Mouse (Mus musculus) kidney, adult 8-10 months (tissue): ENCODE results near the gene Syvn1.
"Not testable (repeated sequence)": the region's sequence is repeated elsewhere in the genome, so short reads cannot be mapped to it uniquely, and the experiment has no call there.

Experiments
- DNase-seq, 2 experiments: peaks; one replicate each; pipeline ENCODE4 v3.0.0; 2022

The Syvn1 gene

DNA sequence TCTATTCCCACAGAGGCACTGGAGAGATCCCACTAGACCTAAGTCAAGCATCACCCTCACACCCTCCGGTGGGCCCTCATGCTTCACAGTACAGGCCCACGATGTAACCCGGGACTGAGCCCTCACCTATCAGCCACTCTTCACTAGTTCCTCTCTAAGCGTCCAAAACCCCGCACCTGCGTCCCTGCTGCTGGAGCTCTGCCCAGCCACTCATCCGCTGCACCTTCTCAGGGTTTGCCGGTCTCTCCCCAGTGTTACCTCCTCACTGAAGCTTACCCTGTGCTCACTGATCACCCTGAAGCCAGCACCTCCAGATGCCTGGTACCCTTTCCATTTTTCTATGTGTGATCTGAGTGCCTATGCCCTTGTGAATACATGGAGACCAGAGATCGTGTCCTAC lies 4.1 kb upstream of the Syvn1 start:
- no peak for DNase-seq

DNA sequence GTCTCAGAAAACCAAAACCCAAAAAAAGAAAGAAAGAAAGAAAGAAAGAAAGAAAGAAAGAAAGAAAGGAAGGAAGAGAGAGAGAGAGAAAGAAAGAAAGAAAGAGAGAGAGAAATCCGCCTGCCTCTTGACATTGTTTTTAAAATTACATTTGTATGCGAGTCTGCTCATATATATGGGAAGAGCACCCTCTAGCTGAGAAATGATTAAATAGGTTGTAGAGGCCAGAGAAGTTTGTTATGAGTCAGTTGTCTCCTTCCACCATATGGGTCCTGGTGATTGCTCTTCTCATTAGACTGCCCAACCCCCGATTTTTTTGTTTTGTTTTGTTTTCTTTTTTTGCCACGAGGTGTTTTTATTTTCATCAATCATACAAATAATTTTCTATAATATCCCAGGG lies 2.3 kb upstream of the Syvn1 start:
- not testable (repeated sequence) for DNase-seq

DNA sequence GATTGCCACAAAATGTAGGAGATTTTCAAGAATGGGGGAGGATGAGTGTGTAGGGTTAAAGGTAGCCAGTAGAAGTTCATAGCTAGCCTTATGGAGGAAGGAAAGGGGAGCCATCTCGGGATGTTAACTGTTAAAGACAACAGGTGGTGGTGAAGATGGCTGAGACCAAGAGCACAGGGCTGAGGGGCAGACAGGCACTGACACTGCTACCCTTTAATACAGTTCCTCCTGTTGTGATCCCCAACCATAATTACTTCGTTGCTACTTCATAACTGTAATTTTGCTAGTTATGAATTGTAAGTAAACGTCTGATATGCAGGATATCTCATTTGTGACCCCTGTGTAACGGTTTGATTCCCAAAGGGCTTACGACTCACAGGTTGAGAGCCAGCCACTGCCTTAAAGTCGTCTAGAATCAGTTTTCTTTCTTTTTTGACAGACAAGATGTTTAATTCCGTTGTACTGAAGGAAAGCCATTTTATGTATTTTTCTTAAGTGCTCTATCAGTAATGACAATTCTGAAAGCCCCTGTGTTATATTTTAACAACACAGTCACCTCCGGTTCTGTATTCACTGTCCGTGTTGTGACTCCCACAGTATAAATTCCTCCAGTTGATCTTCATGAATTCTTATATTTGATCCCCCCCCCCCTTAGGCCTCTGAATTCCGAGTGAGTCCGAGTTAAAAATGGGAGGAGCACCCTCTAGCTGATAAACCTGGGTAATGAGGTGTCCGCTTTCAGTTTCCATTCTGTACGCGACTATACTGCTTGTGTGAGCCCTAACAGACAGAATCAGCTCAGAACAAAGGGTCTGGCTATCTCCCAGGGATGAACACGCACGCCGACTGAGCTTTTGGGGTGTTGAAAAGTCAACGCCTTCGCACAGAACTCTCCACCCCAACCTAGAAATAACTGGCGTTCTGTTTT lies 746 bp upstream of the Syvn1 start:
- DNase-seq, result peak in 1 of 2 experiments; percentile 40

DNA sequence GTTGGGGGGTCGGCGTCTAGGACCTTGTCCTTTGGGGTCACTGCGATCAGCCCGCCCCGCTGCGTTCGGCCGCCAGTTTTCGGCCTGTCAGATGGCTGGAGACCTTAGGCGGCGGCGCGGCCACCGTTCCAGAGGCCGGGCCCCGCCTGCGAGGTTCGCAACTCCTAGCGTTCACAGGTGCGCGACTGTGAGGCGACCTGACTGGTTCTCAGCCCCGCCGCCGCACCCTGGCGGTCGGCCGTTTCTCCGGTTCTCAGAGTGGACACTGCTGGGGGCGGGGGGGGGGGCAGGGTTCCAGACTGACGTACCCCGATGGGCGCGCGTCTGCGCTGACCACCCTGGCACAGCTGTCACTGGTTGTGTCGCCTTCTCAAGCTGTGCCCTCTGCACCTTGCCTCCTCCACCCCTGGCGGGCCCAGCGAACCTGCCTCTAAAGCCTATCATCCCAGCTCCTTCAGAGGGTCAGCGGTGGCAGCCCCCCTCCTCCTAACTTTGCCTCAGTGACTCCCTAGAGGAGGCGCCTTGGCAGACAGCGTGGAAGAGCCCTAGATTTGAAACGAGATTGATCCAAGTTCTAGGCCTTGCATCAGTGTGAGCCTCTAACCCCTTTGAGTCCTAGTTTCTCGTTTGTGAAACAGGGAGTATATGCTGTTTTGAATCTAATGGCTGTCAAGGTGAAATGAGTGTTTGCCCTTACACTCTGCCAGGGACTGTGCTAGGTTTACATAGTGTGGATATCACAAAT lies 950 bp downstream of the Syvn1 start:
- no peak for DNase-seq

DNA sequence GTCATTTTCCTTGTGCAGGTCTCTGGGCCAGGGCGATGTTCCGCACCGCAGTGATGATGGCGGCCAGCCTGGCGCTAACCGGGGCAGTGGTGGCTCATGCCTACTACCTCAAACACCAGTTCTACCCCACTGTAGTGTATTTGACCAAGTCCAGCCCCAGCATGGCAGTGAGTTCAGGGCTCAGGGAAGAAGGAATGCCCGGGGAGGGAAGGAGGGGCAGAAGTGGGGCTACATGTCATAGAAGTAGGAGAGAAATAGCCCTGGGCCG lies 1.5 kb downstream of the Syvn1 start:
- no peak for DNase-seq

DNA sequence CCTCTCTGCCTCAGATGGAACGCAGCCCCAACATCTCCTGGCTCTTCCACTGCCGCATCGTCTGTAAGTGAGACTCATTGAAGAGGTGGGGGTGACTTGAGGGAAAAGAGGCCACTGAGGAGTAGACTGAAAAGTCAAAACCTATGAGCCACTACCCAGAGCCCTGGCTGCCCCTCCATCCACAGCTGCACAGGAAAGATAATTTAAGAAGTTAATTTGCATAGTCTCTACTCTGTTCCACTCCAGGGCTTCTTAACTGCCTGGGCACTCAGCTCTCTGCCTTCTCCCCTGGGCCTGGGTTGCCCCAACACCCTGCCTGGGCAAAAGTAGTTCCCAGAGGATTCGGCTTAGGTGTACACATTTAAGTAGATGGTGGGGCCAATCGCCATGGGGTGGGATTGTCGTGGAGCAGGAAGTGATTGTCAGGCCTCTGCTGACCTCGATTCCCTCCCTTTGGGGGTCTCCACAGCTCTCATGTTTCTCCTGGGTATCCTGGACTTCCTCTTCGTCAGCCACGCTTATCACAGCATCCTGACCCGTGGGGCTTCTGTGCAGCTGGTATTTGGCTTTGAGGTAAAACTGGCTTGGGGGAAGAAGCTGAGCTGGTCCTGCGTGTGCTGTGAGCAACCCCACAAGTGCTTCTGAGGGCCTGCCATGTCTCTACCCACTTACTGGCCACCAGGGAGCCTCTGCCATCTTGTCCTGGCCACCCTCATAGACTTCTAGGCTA lies 2.5 kb downstream of the Syvn1 start:
- DNase-seq, result no peak

DNA sequence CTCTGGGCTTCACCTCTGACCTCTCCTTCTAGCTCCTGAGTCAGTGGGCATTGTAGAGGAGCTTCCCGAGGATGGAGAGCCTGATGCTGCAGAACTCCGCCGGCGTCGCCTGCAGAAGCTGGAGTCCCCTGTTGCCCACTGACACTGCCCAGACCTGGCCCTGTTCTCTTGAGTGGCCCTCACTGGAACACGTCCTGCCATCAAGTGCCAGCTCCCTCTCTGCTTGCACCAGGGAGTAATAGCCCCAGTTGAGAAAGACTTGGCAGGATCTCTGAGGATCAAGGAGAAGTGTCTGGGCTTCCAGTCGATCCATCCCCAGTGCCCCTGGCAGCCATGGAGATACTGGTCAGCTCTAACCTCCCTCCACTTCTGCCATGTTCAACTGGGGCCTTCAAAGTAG lies 6.1 kb downstream of the Syvn1 start:
- no peak for DNase-seq

DNA sequence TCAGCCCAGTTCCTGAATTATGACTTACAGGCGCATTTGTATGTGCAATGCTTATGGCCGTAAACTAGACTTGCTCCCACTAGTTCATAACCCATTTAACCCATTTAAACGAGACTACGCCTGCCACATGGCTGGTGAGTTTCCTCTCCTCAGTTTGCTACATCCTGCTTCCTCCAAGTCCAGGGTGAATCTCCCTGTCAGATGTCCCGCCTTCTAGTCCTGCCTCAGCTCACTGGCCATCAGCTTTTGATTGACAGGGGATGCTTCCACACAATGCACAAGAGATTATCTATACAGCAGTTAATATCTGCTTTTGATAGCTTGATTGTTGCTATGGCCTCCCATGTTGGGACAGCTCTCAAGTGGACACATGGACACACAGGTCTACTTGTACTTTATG lies 7.9 kb downstream of the Syvn1 start:
- DNase-seq, result peak in 1 of 2 experiments; percentile 3

DNA sequence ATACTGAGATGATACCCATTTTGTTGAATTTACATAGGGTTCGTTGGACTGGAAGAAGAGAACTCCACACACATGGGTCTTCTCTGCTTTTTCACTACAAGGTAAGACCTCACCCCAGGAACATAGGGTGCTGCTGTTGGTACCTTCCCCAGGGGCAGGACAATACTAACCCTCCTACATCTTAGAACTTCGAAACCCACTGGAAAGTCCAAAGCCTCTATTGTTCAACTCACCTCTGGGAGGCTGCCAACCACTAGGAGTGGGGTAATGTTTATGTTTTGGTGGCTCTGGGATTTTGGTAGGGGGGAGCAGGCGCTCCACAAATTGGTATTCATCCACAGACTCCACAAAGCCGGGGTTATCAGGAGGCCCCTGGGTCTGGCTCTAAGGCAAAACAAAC lies 10.3 kb downstream of the Syvn1 start:
- DNase-seq, result no peak

DNA sequence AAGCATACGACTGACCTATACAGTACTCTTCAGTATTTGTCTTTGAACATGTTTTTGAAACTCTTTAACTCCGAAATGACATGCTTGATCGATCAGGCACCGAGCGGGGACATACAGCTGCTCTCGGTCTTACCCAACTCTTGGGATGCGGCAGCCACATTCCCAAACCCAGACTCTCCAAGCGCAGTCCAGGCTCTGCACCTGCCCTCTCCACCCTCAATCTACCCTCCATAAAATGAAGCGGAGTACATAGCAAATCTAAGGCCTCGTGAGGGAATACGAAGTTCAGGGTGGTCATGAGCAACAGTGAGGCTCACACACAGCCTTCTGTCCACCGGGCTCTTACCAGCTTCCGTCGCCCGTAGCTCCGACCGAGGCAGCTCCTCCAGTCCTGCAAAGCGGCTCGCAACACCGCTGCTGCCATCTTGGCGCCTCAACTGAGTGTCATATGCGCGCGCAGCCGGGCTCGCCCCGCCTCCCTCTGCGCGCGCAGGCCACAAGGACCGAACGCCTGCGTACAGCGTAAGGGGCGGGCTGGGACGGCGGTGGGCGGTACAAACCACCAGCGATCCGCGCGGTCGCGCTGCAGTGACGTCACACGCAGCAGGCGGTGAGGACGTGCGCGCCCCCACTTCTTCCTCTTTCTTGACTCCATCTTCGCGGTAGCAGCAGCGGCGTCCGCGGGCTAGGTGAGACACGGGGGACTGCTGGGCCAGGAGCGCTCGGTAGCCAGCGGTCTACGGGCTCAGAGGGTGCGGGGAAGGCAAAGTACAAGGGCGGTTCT lies 11.1 kb downstream of the Syvn1 start, which contains the start of the genes Mrpl49 and Fau:
Gene Mrpl49 (minus strand): TSS at position 473 of the 784 bp plus-strand sequence.
Gene Fau (plus strand): TSS at position 532 of the 784 bp plus-strand sequence.
- DNase-seq, result peak; percentile 98 to 99

DNA sequence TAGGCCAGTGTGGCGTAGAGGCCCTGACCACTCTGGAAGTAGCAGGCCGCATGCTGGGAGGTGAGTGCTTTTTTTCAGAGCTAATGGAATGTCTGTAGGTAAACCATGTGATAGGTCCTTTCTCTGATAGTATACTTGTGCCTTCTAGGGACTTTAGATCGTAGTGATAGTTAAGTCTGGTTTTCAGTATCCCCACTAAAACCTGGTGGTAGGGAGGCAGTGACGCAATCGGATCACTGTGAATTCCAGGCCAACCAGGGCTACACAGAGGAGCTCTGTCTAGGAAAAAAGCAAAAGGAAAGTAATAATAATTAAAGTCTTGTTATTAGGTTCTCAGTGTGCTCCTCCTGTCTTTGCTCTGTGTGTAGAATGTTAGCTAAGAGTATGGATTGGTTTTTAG lies 12.1 kb downstream of the Syvn1 start:
- no peak for DNase-seq

DNA sequence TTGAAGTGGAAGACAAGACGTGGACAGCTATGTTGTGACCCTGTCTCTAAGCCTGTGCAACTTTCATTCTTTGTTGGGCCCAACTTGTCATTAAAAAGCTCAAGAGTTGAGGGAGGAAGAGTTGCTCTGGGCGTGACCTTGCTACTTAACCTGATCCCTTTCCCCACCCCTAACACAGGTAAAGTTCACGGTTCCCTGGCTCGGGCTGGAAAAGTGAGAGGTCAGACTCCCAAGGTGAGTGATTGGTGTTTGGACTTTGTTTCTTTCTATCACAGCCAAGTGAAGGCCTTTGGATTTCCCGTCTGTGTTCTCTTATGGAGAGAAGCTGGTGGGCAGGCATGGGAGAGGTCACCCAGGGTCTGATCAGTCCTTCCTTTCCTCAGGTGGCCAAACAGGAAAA lies 12.6 kb downstream of the Syvn1 start:
- DNase-seq, result no peak

DNA sequence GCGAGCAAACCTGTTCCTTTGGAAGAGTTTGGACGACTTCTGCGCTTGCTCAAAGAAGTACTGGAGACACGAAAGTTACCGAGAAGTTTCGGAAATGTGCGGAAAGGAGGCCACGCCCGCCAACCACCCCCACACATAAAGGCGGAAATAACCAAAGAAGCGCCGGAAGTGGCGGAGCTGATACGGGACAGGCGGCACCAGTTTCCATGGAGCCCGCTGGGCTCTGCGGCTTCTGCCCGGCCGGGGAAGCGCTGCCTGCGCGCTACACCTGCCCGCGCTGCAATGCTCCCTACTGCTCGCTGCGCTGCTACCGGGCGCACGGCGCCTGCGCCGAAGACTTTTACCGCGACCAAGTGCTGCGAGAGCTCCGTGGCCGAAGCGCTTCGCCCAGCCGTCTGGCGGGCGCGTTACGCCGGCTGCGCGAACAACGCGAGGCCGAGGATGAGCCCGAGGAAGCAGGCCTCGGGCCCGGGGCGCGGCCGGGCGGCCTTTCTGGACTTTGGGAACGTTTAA lies 14.7 kb downstream of the Syvn1 start, which contains the start of gene Znhit2:
Gene Znhit2 (plus strand): TSS at position 172 of the 513 bp plus-strand sequence.
- peak; percentile 96 to 97 for DNase-seq

DNA sequence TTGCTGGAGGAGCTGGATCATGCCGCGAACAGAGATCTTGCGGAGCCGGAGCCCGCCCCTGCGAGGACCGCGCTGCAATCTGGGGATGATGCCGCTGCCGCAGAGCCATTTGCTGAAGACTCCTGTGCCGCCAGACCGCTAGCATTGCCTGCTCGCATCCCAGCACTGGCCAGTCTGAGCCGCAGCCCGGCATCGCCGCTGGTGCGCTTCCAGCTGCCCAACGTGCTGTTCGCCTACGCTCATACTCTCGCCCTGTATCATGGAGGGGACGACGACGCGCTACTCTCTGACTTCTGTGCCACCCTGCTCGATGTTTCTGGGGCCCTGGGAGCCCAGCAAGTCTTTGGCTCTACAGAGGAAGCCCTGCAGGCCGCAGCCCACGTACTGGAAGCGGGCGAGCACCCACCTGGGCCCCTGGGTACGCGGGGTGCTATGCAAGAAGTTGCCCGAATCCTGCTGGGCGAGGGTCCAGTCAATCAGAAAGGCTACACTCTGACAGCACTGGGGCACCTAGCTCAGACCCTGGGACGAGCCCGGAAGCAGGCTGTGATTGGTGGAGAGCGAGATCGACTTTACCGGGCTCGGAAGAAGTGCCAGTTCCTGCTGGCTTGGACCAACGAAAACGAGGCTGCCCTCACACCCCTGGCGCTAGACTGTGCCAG lies 15.4 kb downstream of the Syvn1 start:
- DNase-seq, result peak in 1 of 2 experiments; percentile 50

DNA sequence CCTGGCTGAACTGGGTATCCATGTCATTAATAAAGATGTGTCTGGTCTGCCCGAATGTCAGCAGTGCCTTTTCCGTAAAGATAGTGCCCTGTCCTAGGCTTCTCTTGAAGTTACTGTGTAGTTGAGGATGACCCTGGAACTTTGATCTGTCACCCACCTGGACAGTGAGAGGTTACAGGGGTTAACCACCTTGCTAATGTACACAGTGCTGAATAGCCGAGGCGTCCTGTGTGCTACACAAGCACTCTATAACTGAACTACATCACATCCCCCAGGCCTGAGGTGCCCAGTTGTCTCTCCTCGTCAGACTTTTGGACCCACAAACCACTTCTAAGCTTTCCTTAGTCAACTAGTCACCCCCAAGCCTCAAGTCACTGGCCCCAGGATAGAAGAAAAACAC lies 16.0 kb downstream of the Syvn1 start:
- DNase-seq, result no peak

DNA sequence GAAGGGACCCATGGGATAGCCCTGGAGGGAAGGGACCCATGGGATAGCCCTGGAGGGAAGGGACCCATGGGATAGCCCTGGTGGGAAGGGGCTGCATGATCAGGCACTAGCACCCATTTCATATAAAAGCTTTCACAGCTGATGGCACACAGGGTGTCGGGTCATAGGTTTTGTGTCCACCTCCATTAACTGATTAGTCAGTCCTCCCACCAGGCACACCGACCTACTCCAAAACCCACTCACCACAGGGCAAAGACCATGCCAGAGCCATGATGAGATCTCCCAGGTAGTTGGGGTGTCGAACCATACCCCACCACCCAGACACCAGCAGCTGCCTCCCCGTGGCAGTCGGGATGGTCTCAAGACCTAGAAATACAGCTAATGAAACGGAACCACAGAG lies 16.7 kb downstream of the Syvn1 start:
- DNase-seq, result no peak

DNA sequence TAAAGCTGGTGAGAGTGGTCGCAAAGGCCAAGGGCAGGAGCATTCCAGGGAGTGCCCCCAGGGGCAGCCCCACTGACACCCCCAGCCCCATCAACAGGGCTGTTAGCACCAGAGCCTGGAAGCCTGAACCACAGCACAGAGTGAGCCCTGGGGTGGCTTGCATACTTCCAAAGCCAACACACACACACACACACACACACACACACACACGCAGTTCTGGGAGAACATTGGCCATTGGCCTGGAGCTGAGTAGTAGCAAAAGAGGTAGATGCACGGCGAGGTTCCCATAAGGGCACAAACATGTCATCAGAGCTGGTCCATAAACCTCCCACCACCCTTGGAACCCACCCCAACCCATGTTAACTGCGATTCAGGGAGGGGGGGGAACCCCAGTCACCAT lies 20.2 kb downstream of the Syvn1 start:
- no peak for DNase-seq

DNA sequence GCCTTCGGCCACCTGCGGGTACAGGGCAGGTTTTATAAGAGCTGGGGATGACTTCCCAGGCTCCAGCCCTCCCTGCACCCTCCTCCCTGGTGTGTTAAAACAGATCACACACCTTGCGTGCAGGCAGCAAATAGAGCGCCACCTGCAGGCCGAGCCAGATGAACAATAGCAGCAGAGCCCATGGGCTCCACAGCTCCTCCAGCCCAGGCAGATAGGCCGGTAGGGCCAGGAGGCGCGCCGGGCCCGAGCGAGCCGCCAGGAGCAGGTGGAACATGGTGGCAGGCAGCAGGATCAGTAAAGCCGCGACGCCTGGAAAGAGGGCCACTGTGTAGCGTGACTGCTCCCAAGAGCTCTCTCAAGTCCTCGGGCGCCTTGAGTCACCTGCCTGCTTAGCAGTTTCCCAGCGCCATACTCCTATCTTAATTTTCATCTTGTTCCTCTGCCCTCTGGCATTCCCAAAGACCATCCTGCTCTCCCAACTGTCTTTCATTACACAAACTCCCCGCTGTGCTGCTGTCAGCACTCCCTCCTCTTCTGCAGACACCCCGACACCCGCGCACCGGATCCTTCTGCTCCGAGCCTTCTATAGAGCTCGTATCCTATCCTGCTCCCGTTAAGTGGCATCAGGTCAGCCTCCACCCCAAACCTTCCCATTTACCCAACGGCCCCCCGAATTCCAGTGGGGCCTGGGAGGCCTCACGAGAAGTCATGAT lies 20.8 kb downstream of the Syvn1 start:
- peak; percentile 79 to 85 for DNase-seq

DNA sequence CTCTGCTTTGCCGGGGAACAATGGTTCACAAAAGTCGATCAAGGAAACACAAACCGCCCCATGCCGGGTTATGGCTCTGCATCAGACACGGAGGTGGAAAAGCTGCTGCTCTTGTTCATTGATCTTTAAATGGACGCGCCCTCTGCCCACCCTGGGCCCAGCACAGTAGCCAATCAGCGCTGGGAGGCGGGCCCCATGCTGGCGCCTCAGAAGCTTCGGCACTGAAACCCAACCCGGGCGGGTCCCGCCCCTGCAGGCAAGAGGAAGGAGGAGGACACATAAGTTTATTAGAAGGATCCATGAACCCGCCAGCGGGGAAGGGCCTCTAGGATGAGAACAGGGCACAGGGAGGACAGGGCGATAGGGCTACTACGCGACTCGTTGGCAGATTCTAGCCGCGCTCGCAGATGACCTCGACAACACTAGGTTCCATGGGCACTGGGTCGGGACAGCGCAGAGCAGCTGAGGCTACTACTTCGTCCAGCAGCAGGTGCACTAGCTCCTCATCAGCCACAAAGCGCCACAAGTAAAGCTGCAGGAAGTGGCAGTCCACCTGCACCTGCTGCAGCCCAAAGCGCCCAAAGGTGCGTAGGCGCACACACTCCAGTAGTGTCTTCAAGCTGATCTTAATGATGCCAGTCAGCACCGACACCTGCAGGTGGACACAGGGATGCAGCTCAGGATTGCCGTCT lies 21.5 kb downstream of the Syvn1 start, which contains the start of gene Tm7sf2:
Gene Tm7sf2 (minus strand): TSS at position 650 of the 692 bp plus-strand sequence.
- DNase-seq, result peak; percentile 93 to 94

DNA sequence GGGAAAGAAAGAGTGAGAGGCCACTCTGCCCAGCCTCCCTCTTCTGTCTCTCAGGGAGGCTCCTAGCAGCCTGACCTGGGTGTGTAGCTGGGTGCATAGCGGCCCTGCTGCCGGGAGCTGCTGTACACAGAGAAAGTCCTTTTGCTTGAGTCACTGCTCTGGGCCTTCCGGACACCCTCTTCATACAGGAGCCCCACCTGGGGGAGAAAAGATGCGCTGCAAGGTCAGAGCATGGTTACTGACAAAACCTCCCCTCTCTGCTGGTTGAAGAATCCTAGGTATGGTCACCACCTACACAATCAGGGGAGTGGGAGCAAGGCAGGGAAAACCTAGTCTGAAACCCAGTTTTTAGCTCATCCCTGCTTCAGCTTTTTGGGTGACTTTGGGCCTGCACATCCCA lies 22.6 kb downstream of the Syvn1 start:
- no peak for DNase-seq
